Mouse (Mus musculus) kidney, embryonic 16.5 days (tissue): Measurements from ENCODE around the gene Shkbp1. TPM values are rescaled to one million over a fixed set of nuclear protein-coding genes. Genes with fewer than 3 reads are reported as not detected.
A peak's percentile ranks its signal among the peaks of the same experiment; 100 is the strongest.

Experiments used
- ATAC-seq: fragments of 200-750 bp; cut with Nextera tagmentation; 2 replicates; pipeline ENCODE4 v1.8.0; 2017; ENCODE audit warnings: moderate TSS enrichment; ENCODE audit not compliant: low FRiP score, low TSS enrichment
- H3K27ac ChIP-seq: fragments of 300-500 bp; sonication (generic); 2 replicates; pipeline ENCODE4 v1.5.1; 2014; ENCODE audit warnings: low read length
- H3K27me3 ChIP-seq: fragments of 300-500 bp; sonication (generic); 2 replicates; pipeline ENCODE4 v1.6.1; 2014; ENCODE audit warnings: low read length, control low read depth, mixed read lengths; ENCODE audit not compliant: insufficient read depth
- H3K36me3 ChIP-seq: fragments of 300-500 bp; sonication (generic); 2 replicates; pipeline ENCODE4 v1.6.1; 2014; ENCODE audit warnings: low read length, control low read depth, mixed read lengths; ENCODE audit not compliant: insufficient read depth
- H3K4me1 ChIP-seq: fragments of 300-500 bp; sonication (generic); 2 replicates; pipeline ENCODE4 v1.6.1; 2014; ENCODE audit warnings: low read length, control low read depth, mixed read lengths; ENCODE audit not compliant: insufficient read depth
- H3K4me2 ChIP-seq: fragments of 300-500 bp; sonication (generic); replicated peaks from 2 replicates; pipeline ENCODE4 v1.6.1; 2014; ENCODE audit warnings: low read depth, low read length
- H3K4me3 ChIP-seq: fragments of 300-500 bp; sonication (generic); 2 replicates; pipeline ENCODE4 v1.5.1; 2014; ENCODE audit warnings: mild to moderate bottlenecking, low read length
- H3K9ac ChIP-seq: fragments of 300-500 bp; sonication (generic); replicated peaks from 2 replicates; pipeline ENCODE4 v1.6.1; 2014; ENCODE audit warnings: low read length
- H3K9me3 ChIP-seq: fragments of 300-500 bp; sonication (generic); 2 replicates; pipeline ENCODE4 v1.6.1; 2016; ENCODE audit warnings: low read length, control low read depth
- WGBS: fragments of 180-500 bp; shearing (Covaris S2); extraction: QIAGEN DNeasy Blood & Tissue Kit; methylation state at CpG from one replicate; pipeline ENCODE4 v1.1.7; 2014; 5-methylcytosine and 5-hydroxymethylcytosine counted together
- polyA plus RNA-seq: library from polyadenylated mRNA; unstranded; fragments of >200 nt; fragmentation: Nextera tagmentation; extraction: Ambion mirVana; gene quantifications from 2 replicates; pipeline ENCODE4 v1.2.1, GENCODE M21; 2015

The Shkbp1 gene
- polyA plus RNA-seq, 1 experiment from 2014 or later, result 51.4 TPM

DNA sequence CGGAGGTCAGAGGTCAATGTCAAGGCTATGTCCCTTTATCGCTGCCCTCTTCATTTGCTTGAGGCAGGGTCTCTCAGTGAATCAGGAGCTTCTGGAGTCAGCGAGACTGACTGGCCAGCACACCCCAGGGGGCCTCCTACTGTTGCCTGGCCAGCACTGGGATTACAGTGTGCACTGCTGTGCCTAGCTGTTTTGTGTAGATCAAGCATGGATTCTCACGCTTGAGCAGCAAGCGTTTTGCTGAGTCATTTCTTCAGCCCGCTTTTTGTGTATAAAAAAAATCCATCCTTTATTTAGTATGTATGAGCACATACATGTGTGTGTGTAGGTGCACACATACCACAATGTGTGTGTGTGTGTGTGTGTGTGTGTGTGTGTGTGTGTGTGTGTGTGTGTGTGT, 33.4 kb upstream of the Shkbp1 start:
- Histone ChIP-seq H3K4me2 (no peak overlapping the region), H3K27me3 (peaks cover 30% of the 10 kb centered on the region), H3K36me3 (no peaks in the 10 kb centered on the region), H3K9me3 (no peaks in the 10 kb centered on the region), H3K9ac (no peak overlapping the region), H3K4me1 (no peaks in the 10 kb centered on the region), H3K4me3 (no peak overlapping the region), H3K27ac (no peak overlapping the region)
- no peak for ATAC-seq
- WGBS, result 70% methylated on average over 6 of the region's 6 CpGs

DNA sequence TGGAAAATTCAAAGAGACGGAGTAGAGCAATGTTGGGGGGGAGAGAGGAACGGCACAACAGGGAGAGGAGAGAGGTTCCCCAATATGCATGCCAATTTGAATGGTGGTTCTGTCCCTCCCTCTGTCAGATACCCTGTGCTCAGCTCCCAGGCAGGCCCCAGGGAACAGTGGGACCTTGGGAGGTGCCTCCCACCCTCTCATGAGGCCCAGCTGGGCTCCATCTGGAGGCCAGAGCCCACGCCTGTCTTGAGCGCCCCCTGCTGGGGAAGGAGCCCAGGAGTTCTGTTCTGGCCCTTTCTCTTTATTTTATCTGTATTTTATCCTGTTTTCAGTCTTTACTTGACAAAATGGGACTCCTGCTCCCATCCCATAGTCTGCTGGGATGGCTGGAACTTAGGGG, 28.9 kb upstream of the Shkbp1 start:
- 0 out of 2 replicates have a peak, but pooled peaks cover 2% of the 10 kb centered on the region for H3K27me3 ChIP-seq
- 34% methylated on average over 4 of the region's 4 CpGs for WGBS
- H3K4me3 ChIP-seq, result no peak overlapping the region
- peak; percentile 67; the same call in 1 of the 2 replicates for ATAC-seq
- H3K27ac ChIP-seq, result no peak overlapping the region
- H3K4me2 ChIP-seq, result no peak overlapping the region
- H3K9ac ChIP-seq, result no peak overlapping the region
- H3K4me1 ChIP-seq, result no peaks in the 10 kb centered on the region
- no peaks in the 10 kb centered on the region for H3K36me3 ChIP-seq
- no peaks in the 10 kb centered on the region for H3K9me3 ChIP-seq

DNA sequence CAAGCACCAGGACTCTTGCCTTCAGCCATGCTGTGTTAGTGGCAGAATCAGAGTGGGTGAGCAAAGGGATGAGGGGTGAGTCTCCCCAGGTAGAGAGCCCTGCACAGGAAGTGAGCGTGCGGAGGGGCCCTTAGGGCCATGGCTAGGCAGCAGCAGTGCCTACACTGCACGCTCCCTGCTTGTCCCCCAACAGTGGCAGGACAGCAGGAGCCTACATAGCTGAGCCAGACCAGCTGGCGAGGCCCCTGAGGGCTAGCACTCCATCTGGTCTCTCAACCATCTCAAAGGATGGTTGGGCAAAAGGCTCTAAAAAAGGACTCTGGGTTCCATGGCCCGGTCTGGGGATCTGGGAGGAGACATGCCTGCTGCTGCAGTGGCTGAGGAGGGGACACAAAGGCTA, 28.3 kb upstream of the Shkbp1 start:
- Histone ChIP-seq H3K27me3 (0 out of 2 replicates have a peak, but pooled peaks cover 4% of the 10 kb centered on the region), H3K9ac (no peak overlapping the region; the same call in 1 of the 2 replicates), H3K4me3 (no peak overlapping the region), H3K4me2 (no peak overlapping the region), H3K9me3 (no peaks in the 10 kb centered on the region), H3K4me1 (no peaks in the 10 kb centered on the region), H3K36me3 (no peaks in the 10 kb centered on the region), H3K27ac (no peak overlapping the region)
- WGBS, result 63% methylated on average over 5 of the region's 5 CpGs
- 0 out of 2 replicates have a peak, but pooled peaks have one; percentile 15 for ATAC-seq

DNA sequence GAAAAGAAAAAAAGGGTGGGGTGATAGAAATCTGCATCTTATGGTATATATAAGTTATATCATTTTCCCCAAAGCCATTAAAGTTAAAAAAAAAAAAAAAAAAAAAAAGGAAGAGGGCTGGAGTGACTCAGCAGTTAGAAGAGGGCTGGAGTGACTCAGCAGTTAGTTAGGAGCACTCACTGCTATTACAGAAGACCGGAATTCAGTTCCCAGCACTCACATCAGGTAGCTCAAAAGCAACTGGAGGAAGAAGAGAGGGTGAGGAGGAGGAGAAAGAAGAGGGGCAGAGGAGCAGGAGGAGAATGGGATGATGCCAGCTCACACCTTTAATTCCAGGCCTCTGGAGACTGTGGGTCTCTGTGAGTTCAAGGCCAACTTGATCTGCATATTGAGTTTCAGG, 27.4 kb upstream of the Shkbp1 start:
- Histone ChIP-seq H3K36me3 (no peaks in the 10 kb centered on the region), H3K27me3 (0 out of 2 replicates have a peak, but pooled peaks cover 4% of the 10 kb centered on the region), H3K4me2 (no peak overlapping the region), H3K27ac (no peak overlapping the region), H3K9me3 (no peaks in the 10 kb centered on the region), H3K4me3 (no peak overlapping the region), H3K4me1 (no peaks in the 10 kb centered on the region), H3K9ac (no peak overlapping the region)
- WGBS, result 90% methylated on average over 1 of the region's 1 CpGs
- ATAC-seq, result no peak

DNA sequence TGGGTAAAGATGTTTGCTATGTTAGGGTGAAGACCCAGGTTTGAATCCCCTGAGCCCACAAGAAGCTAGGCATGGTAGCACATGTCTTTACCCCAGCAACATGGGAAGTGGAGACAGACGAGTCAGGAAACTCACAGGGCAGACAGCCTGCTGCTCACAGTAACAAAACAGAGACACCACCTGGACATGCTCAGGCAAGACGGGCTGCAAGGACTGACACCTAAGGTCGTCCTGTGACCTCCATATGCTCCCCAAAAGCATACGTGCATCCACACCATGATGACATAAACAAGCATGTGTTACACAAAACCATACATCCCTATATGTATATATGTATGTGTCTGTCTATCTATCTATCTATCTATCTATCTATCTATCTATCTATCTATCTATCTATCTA, 25.7 kb upstream of the Shkbp1 start:
- H3K4me2 ChIP-seq, result no peak overlapping the region

DNA sequence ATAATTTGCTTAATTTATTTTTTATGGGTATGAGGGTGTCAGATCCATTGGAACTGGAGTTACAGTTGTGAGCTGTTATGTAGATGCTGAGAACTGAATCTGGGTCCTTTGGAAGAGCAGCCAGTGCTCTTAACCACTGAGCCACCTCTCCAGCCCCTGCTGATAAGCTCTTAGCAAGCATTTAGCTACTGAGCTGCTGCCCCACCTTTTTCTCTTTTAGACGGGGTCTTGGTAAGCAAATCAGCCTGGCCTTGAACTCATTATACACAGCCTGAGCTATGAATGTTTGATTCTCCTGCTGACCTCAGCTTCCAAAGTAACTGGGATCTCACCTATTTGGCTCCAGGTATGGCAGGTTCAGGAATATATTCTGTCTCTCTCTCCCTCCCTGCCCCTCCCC, 25.2 kb upstream of the Shkbp1 start:
- no peak overlapping the region for H3K9ac ChIP-seq
- 46% methylated on average over 1 of the region's 1 CpGs for WGBS
- H3K36me3 ChIP-seq, result no peaks in the 10 kb centered on the region
- H3K27me3 ChIP-seq, result peaks cover 24% of the 10 kb centered on the region
- H3K9me3 ChIP-seq, result no peaks in the 10 kb centered on the region
- H3K4me1 ChIP-seq, result no peaks in the 10 kb centered on the region
- H3K4me3 ChIP-seq, result no peak overlapping the region
- H3K4me2 ChIP-seq, result no peak overlapping the region
- ATAC-seq, result no peak
- H3K27ac ChIP-seq, result no peak overlapping the region

More for the DNA sequence above, 25.7 kb upstream of the Shkbp1 start:
- Histone ChIP-seq H3K36me3 (no peaks in the 10 kb centered on the region), H3K9me3 (no peaks in the 10 kb centered on the region), H3K4me1 (no peaks in the 10 kb centered on the region), H3K4me3 (no peak overlapping the region), H3K27ac (no peak overlapping the region), H3K27me3 (peaks cover 20% of the 10 kb centered on the region), H3K9ac (no peak overlapping the region)
- no peak for ATAC-seq
- 47% methylated on average over 4 of the region's 4 CpGs for WGBS

DNA sequence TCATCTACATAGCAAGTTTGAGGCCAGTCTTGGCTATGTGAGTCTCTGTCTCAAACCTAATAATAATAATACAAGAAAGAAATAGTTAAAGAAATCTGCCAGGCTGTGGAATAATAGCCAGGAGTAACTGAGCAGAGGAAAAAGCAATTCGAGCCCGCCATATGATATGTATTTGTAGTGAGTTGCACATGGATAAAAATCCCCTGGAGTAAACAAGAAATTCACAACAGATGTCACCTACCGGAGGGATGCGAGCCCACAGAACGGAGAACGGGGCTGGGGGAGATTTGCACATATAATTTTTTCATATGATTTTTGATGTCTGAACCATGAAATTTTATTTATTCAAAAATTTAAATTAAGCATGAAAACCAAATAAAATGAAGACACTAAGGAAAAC, 24.0 kb upstream of the Shkbp1 start:
- Histone ChIP-seq H3K9ac (no peak overlapping the region), H3K27ac (no peak overlapping the region), H3K4me2 (no peak overlapping the region), H3K9me3 (no peaks in the 10 kb centered on the region), H3K27me3 (peaks cover 34% of the 10 kb centered on the region), H3K4me1 (no peaks in the 10 kb centered on the region), H3K4me3 (no peak overlapping the region), H3K36me3 (no peaks in the 10 kb centered on the region)
- ATAC-seq, result no peak
- WGBS, result 82% methylated on average over 6 of the region's 6 CpGs

DNA sequence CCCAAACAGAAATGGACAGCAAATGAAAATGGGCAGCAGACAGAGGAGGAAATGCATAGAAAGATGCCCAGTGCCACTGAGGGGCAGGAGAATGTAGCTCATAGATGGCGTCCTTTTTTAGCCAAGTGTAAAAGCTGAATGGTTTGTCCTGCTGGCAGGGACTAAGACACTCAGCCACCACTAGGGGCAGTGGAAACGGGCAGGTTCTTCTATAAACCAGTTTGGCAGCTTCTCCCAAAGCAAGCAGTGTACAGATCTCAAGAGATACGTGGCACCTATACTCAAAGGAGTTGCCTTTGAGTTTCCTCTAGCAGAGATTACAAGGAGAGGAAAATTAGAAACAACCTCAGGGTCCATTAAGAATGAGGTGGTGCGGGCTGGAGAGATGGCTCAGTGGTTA, 22.6 kb upstream of the Shkbp1 start:
- H3K4me3 ChIP-seq, result no peak overlapping the region
- no peak overlapping the region for H3K4me2 ChIP-seq
- no peaks in the 10 kb centered on the region for H3K36me3 ChIP-seq
- H3K27me3 ChIP-seq, result peaks cover 46% of the 10 kb centered on the region
- no peak overlapping the region for H3K9ac ChIP-seq
- no peak for ATAC-seq
- WGBS, result 16% methylated on average over 4 of the region's 4 CpGs
- no peak overlapping the region for H3K27ac ChIP-seq
- no peaks in the 10 kb centered on the region for H3K9me3 ChIP-seq
- no peaks in the 10 kb centered on the region for H3K4me1 ChIP-seq

DNA sequence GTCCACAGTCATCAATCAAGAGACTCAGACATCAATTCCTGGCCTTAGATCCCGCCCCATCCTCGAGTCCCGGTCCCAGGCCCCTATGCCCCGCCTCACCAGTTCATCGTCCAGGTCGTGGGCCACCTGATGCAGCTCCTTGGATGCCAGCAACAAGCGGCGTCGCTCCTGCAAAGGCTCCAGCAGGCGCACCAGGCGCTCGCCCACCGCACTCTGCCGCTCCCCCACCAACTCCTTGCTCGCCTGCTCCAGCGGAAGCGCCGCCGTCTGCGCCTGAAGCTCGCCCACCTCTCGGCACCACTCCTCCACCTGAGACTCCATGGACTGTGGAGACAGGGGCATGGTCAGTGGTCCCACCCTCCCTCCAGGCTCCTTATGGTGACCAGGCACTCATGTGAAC, 19.5 kb upstream of the Shkbp1 start:
- Histone ChIP-seq H3K4me1 (no peaks in the 10 kb centered on the region), H3K4me2 (peak overlapping the region; percentile 20), H3K4me3 (peak overlapping the region; percentile 18; the same call in 1 of the 2 replicates), H3K9ac (no peak overlapping the region), H3K27ac (no peak overlapping the region), H3K27me3 (peaks cover 78% of the 10 kb centered on the region), H3K36me3 (no peaks in the 10 kb centered on the region), H3K9me3 (peaks cover under 1% of the 10 kb centered on the region; the same call in 1 of the 2 replicates)
- WGBS, result under 1% methylated on average over 22 of the region's 22 CpGs
- ATAC-seq, result no peak

DNA sequence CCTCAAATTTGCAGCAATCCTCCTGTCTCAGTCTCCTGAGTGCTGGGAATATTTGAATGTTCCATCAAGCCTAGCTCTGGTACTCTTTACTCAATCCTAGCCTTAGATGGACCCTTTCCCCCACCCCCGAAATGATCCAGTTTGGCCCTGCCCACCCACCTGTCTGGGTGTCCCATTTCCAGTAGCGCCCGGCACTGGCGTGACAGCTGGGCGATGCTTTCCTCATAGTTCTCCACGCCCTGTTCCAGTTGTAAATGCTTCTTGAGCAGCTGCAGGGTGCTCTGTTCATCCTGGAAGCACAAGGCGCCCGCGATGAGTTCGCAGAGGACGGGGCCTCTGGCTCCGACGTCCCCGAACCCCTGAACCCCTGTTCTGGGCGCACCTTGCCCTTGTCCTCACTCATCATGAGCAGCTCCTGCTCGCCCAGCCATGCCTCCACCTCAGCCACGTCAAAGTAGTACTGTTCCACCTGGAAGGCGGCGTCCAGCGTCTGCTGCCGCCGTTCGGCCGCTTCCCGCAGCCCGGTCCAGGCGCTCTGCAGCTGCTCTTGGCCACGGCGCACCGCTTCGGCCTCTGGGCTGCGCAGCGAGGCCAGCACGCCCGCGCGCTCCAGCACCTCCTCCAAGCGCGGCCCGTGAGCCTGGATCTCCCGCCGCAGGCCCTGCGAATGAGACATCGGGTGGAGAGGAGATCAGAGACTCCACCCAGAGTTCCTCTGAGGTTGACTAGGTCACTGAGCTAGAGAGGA, 16.1 kb upstream of the Shkbp1 start:
- Histone ChIP-seq H3K4me2 (peak overlapping the region; percentile 13), H3K27me3 (peaks cover 95% of the 10 kb centered on the region), H3K36me3 (no peaks in the 10 kb centered on the region), H3K9me3 (peaks cover 8% of the 10 kb centered on the region), H3K9ac (no peak overlapping the region), H3K4me3 (peak overlapping the region; percentile 2), H3K4me1 (no peaks in the 10 kb centered on the region), H3K27ac (no peak overlapping the region)
- 3% methylated on average over 44 of the region's 44 CpGs for WGBS
- peak; percentile 17; the same call in 1 of the 2 replicates for ATAC-seq
